Comparison of ENCODE assay signal across 7 mouse cellular contexts in genomic region chr6:17637205-17638203, GRCm38 (mm10). TPM values are rescaled to one million over a fixed set of nuclear protein-coding genes. Genes with fewer than 3 reads are reported as not detected.
A peak's percentile ranks its signal among the peaks of the same experiment; 100 is the strongest.
DNase-seq lines count a peak whose midpoint lies in the region.

No protein-coding gene starts in this region.

- peaks cover 6% of the 10 kb centered on the region; the same call in 1 of the 2 replicates for H3K9me3 ChIP-seq in forebrain, embryonic 10.5 days

- H3K27me3 ChIP-seq in forebrain, embryonic 10.5 days (ENCODE audit: poor library complexity, severe bottlenecking), result no peaks in the 10 kb centered on the region

- DNase-seq in Muller cell, postnatal 12 days (ENCODE audit: inconsistent ontology term), result peak; percentile 57
- DNase-seq in forebrain, embryonic 10.5 days (ENCODE audit: extremely low spot score, low spot score), result peak; percentile 35
- peak; percentile 49 to 50 for DNase-seq in heart, postnatal 10 days
- DNase-seq in kidney, postnatal 4 days, result peak; percentile 52 to 61
- DNase-seq in lung, postnatal 14 days, result peak; percentile 51
- peak; percentile 47 to 54 for DNase-seq in right cerebral cortex, adult 2 months (ENCODE audit: low spot score in 2 of 2)

- intact Hi-C loops in heart, postnatal 10 days (cut with DNase I), result loop anchor here (5.0 kb wide), 1 partner anchor 55 kb away; the partner anchor contains the start of gene St7

- H3K4me1 ChIP-seq in brown adipose tissue, adult 24 weeks (ENCODE audit: control insufficient read depth, insufficient read depth, insufficient read length, low read length), result peaks cover 6% of the 10 kb centered on the region; the same call in 1 of the 2 replicates
- H3K4me1 ChIP-seq in forebrain, embryonic 10.5 days, result peaks cover 15% of the 10 kb centered on the region

- under 1% methylated on average over 60 of the region's 62 CpGs for WGBS in forebrain, embryonic 10.5 days

- peak overlapping the region; percentile 75 for H3K4me3 ChIP-seq in brown adipose tissue, adult 24 weeks (ENCODE audit: insufficient read depth, low read depth, low read length)
- peak overlapping the region; percentile 91 for H3K4me3 ChIP-seq in forebrain, embryonic 10.5 days

- peaks cover 11% of the 10 kb centered on the region for H3K36me3 ChIP-seq in forebrain, embryonic 10.5 days (replicated peaks)

- peak overlapping the region; percentile 59 for H3K27ac ChIP-seq in brown adipose tissue, adult 24 weeks (replicated peaks; ENCODE audit: low read depth, low read length)
- peak overlapping the region; percentile 98 for H3K27ac ChIP-seq in forebrain, embryonic 10.5 days

RNA-seq across cellular contexts. Expression of gene Capza2, which starts 1.5 kb away (rescaled TPM):
- polyA plus RNA-seq in brown adipose tissue, adult 24 weeks (2012; ENCODE audit: insufficient read depth, insufficient read length, missing spikeins), result 94.6 and 146 TPM in 2 replicates
- polyA plus RNA-seq in forebrain, embryonic 10.5 days (2016; fragmentation: Nextera tagmentation; extraction: Ambion mirVana), result 211 and 227 TPM in 2 replicates
- total RNA-seq in heart, postnatal 10 days (2021), result 100 to 1,000 TPM; 164 to 173 TPM

RNA-seq across cellular contexts. Expression of gene St7, which starts 55.2 kb away (rescaled TPM):
- polyA plus RNA-seq in brown adipose tissue, adult 24 weeks (2012; ENCODE audit: insufficient read depth, insufficient read length, missing spikeins), result 6.8 and 8.9 TPM in 2 replicates
- polyA plus RNA-seq in forebrain, embryonic 10.5 days (2016; fragmentation: Nextera tagmentation; extraction: Ambion mirVana), result 19.1 and 22.9 TPM in 2 replicates
- 10 to 100 TPM; 29.8 to 30.7 TPM for total RNA-seq in heart, postnatal 10 days (2021)

Comparison
In these comparisons a context has a peak if more than half of its experiments do, and no peak if none do; other contexts are left out.
1. Peak in every context shown above with its lines: DNase-seq, H3K4me3 ChIP-seq and H3K27ac ChIP-seq.